Mouse (Mus musculus) right cerebral cortex, postnatal 25 days (tissue): ENCODE data around the gene Il21r.

Experiments used
- DNase-seq: peaks from one replicate; pipeline ENCODE4 v3.0.0; 2022

The Il21r gene

GRCm38 (mm10) chr7:125575738-125576540, 27.3 kb upstream of the Il21r start:
- no peak for DNase-seq

- no peak for DNase-seq
Measured at GRCm38 (mm10) chr7:125576982-125577381, 26.2 kb upstream of the Il21r start.

- DNase-seq = no peak
Measured at GRCm38 (mm10) chr7:125577486-125578088, 25.6 kb upstream of the Il21r start.

- DNase-seq = no peak
Measured at GRCm38 (mm10) chr7:125578106-125578505, 25.1 kb upstream of the Il21r start.

GRCm38 (mm10) chr7:125579545-125580219, 23.5 kb upstream of the Il21r start:
- DNase-seq = no peak

GRCm38 (mm10) chr7:125580220-125580549, 23.0 kb upstream of the Il21r start:
- DNase-seq = no peak

- no peak for DNase-seq
Measured at GRCm38 (mm10) chr7:125580625-125581316, 22.5 kb upstream of the Il21r start.

GRCm38 (mm10) chr7:125581317-125581672, 21.9 kb upstream of the Il21r start:
- DNase-seq = peak; percentile 84

- DNase-seq = no peak
Measured at GRCm38 (mm10) chr7:125583325-125584004, 19.8 kb upstream of the Il21r start.

- no peak for DNase-seq
Measured at GRCm38 (mm10) chr7:125584005-125584369, 19.2 kb upstream of the Il21r start.

GRCm38 (mm10) chr7:125586355-125586754, 16.9 kb upstream of the Il21r start:
- no peak for DNase-seq

- DNase-seq = no peak
Measured at GRCm38 (mm10) chr7:125588721-125589120, 14.5 kb upstream of the Il21r start.

GRCm38 (mm10) chr7:125589896-125590295, 13.3 kb upstream of the Il21r start:
- DNase-seq = no peak

GRCm38 (mm10) chr7:125593831-125594230, 9.4 kb upstream of the Il21r start:
- no peak for DNase-seq

- no peak for DNase-seq
Measured at GRCm38 (mm10) chr7:125596406-125596805, 6.8 kb upstream of the Il21r start.

GRCm38 (mm10) chr7:125597083-125597482, 6.1 kb upstream of the Il21r start:
- DNase-seq = no peak

GRCm38 (mm10) chr7:125597516-125598347, 5.5 kb upstream of the Il21r start:
- DNase-seq = no peak

- DNase-seq = no peak
Measured at GRCm38 (mm10) chr7:125599373-125599973, 3.8 kb upstream of the Il21r start.

- no peak for DNase-seq
Measured at GRCm38 (mm10) chr7:125600136-125600535, 3.1 kb upstream of the Il21r start.

GRCm38 (mm10) chr7:125600612-125601279, 2.5 kb upstream of the Il21r start:
- no peak for DNase-seq

- DNase-seq = no peak
Measured at GRCm38 (mm10) chr7:125601280-125601670, 2.0 kb upstream of the Il21r start.
